Mouse (Mus musculus) G1E (cell line): ENCODE data around the gene Fam205a1. TPM values are rescaled to one million over a fixed set of nuclear protein-coding genes. Genes with fewer than 3 reads are reported as not detected.

Experiments
- ATAC-seq: 2 replicates; pipeline ENCODE4 v1.8.0; 2016; ENCODE audit warnings: mild to moderate bottlenecking; ENCODE audit not compliant: insufficient number of reproducible peaks, poor library complexity, low FRiP score, severe bottlenecking; ENCODE audit errors: extremely low read depth
- DNase-seq: peaks from one replicate; pipeline ENCODE4 v3.0.0; 2012; ENCODE audit warnings: low spot score
- H3K27me3 ChIP-seq: 2 replicates; pipeline ENCODE4 v1.6.1; 2012; ENCODE audit warnings: mild to moderate bottlenecking, low read length, inconsistent platforms; ENCODE audit not compliant: insufficient read depth
- H3K36me3 ChIP-seq: replicated peaks from 2 replicates; pipeline ENCODE3; 2012; ENCODE audit warnings: mild to moderate bottlenecking, inconsistent platforms
- H3K4me1 ChIP-seq: 2 replicates; pipeline ENCODE4 v1.6.1; 2012; ENCODE audit warnings: low read depth, low read length, inconsistent platforms, mixed read lengths; ENCODE audit not compliant: insufficient read depth
- H3K4me3 ChIP-seq: 2 replicates; pipeline ENCODE4 v1.5.1; 2012; ENCODE audit warnings: low read depth, mild to moderate bottlenecking, inconsistent platforms, low read length, moderate library complexity, mixed read lengths
- H3K9me3 ChIP-seq: replicated peaks from 2 replicates; pipeline ENCODE4 v1.6.1; 2012; ENCODE audit warnings: inconsistent platforms
- CTCF ChIP-seq: IDR thresholded peaks from 2 replicates; pipeline ENCODE4 v1.5.1; 2012; ENCODE audit warnings: low read depth, low read length, inconsistent platforms, mixed read lengths
- GATA1 ChIP-seq: IDR thresholded peaks from 2 replicates; pipeline ENCODE4 v1.6.1; 2012; ENCODE audit warnings: borderline replicate concordance, low read length, inconsistent platforms, mixed read lengths
- GATA2 ChIP-seq: IDR thresholded peaks from 2 replicates; pipeline ENCODE4 v1.6.1; 2012; ENCODE audit warnings: low read depth, low read length, inconsistent platforms, borderline replicate concordance
- POLR2AphosphoS5 ChIP-seq: IDR thresholded peaks from 2 replicates; pipeline ENCODE4 v1.6.1; 2012; ENCODE audit warnings: low read depth, low read length, inconsistent platforms; ENCODE audit not compliant: insufficient replicate concordance
- TAL1 ChIP-seq: conservative IDR thresholded peaks from 2 replicates; pipeline ENCODE4 v1.6.1; 2012; ENCODE audit warnings: low read depth, low read length, inconsistent platforms, mixed read lengths
- polyA plus RNA-seq: library from polyadenylated mRNA; stranded (reverse); fragments of >175 nt; gene quantifications from 2 replicates; pipeline ENCODE4 v1.2.3, GENCODE M21; 2012
- total RNA-seq, 2 experiments: library from RNA; stranded (forward) in 1 of 2; stranded (reverse) in 1 of 2; fragments of 200-1000 nt in 1 of 2; fragments of >200 nt in 1 of 2; fragmentation: Nextera tagmentation in 1 of 2; gene quantifications; 2 replicates each; pipeline ENCODE4 v1.2.3; 2014 to 2017

Fam205a1 gene
- total and polyA plus RNA-seq, 3 experiments: 0.14 to 11.5 (median 0.16) TPM

- no peaks in the 10 kb centered on the region for H3K9me3 ChIP-seq
- TF ChIP-seq GATA2 (no peak), TAL1 (no peak), CTCF (no peak), POLR2AphosphoS5 (no peak), GATA1 (no peak)
- DNase-seq (no peak), ATAC-seq (no peak)
- no peak overlapping the region for H3K4me3 ChIP-seq
- peaks cover 9% of the 10 kb centered on the region for H3K4me1 ChIP-seq
- no peaks in the 10 kb centered on the region for H3K27me3 ChIP-seq
- no peaks in the 10 kb centered on the region for H3K36me3 ChIP-seq
Measured at GRCm38 (mm10) chr4:42888806-42889205, 35.1 kb upstream of the Fam205a1 start.

- Histone ChIP-seq H3K4me1 (peaks cover 16% of the 10 kb centered on the region), H3K9me3 (no peaks in the 10 kb centered on the region), H3K4me3 (no peak overlapping the region), H3K27me3 (no peaks in the 10 kb centered on the region), H3K36me3 (no peaks in the 10 kb centered on the region)
- ATAC-seq: no peak
- DNase-seq: no peak
- no peak for TF ChIP-seq GATA2
- TF ChIP-seq CTCF: no peak
- TF ChIP-seq POLR2AphosphoS5: no peak
- no peak for TF ChIP-seq TAL1
Measured at GRCm38 (mm10) chr4:42886926-42887325, 33.2 kb upstream of the Fam205a1 start.

- ATAC-seq: no peak
Measured at GRCm38 (mm10) chr4:42880677-42880948, 26.9 kb upstream of the Fam205a1 start.

GRCm38 (mm10) chr4:42879829-42880676, 26.4 kb upstream of the Fam205a1 start:
- TF ChIP-seq GATA1: no peak
- peak; percentile 84; the same call in 1 of the 2 replicates for TF ChIP-seq GATA2
- TF ChIP-seq TAL1: peak; percentile 99
- H3K4me3 ChIP-seq: peak overlapping the region; percentile 35; the same call in 1 of the 2 replicates

More at GRCm38 (mm10) chr4:42880677-42880948, 26.9 kb upstream of the Fam205a1 start:
- peak overlapping the region; percentile 35; the same call in 1 of the 2 replicates for H3K4me3 ChIP-seq
- H3K4me1 ChIP-seq: peaks cover 62% of the 10 kb centered on the region
- TF ChIP-seq GATA1 (no peak), POLR2AphosphoS5 (no peak), TAL1 (no peak), CTCF (no peak)
- peaks cover 3% of the 10 kb centered on the region for H3K9me3 ChIP-seq
- no peak for DNase-seq
- H3K36me3 ChIP-seq: peaks cover 14% of the 10 kb centered on the region
- no peaks in the 10 kb centered on the region for H3K27me3 ChIP-seq

GRCm38 (mm10) chr4:42877657-42878056, 24.0 kb upstream of the Fam205a1 start:
- peaks cover 34% of the 10 kb centered on the region for H3K36me3 ChIP-seq
- TF ChIP-seq POLR2AphosphoS5 (no peak), GATA1 (no peak), TAL1 (peak; percentile 16; the same call in 1 of the 2 replicates), GATA2 (no peak)
- no peaks in the 10 kb centered on the region for H3K27me3 ChIP-seq
- DNase-seq (no peak), ATAC-seq (no peak)
- H3K9me3 ChIP-seq: peaks cover 3% of the 10 kb centered on the region
- peaks cover 75% of the 10 kb centered on the region for H3K4me1 ChIP-seq
- H3K4me3 ChIP-seq: no peak overlapping the region

More at GRCm38 (mm10) chr4:42879829-42880676, 26.4 kb upstream of the Fam205a1 start:
- Histone ChIP-seq H3K9me3 (peaks cover 3% of the 10 kb centered on the region), H3K4me1 (peaks cover 65% of the 10 kb centered on the region), H3K36me3 (peaks cover 16% of the 10 kb centered on the region), H3K27me3 (no peaks in the 10 kb centered on the region)
- DNase-seq (peak; percentile 67), ATAC-seq (peak; percentile 89)

GRCm38 (mm10) chr4:42876586-42877291, 23.1 kb upstream of the Fam205a1 start:
- ATAC-seq (no peak), DNase-seq (no peak)
- Histone ChIP-seq H3K4me3 (no peak overlapping the region), H3K9me3 (peaks cover 3% of the 10 kb centered on the region), H3K27me3 (no peaks in the 10 kb centered on the region), H3K4me1 (peaks cover 78% of the 10 kb centered on the region), H3K36me3 (peaks cover 42% of the 10 kb centered on the region)
- TF ChIP-seq GATA2 (no peak), POLR2AphosphoS5 (no peak), CTCF (no peak), TAL1 (no peak), GATA1 (no peak)
